Mouse (Mus musculus) G1E (cell line): ENCODE data around the gene Egln2.

Source experiments
- CTCF ChIP-seq: IDR thresholded peaks from 2 replicates; pipeline ENCODE4 v1.5.1; 2012; ENCODE audit warnings: low read depth, low read length, inconsistent platforms, mixed read lengths
- GATA1 ChIP-seq: IDR thresholded peaks from 2 replicates; pipeline ENCODE4 v1.6.1; 2012; ENCODE audit warnings: borderline replicate concordance, low read length, inconsistent platforms, mixed read lengths
- POLR2AphosphoS5 ChIP-seq: IDR thresholded peaks from 2 replicates; pipeline ENCODE4 v1.6.1; 2012; ENCODE audit warnings: low read depth, low read length, inconsistent platforms; ENCODE audit not compliant: insufficient replicate concordance
- TAL1 ChIP-seq: conservative IDR thresholded peaks from 2 replicates; pipeline ENCODE4 v1.6.1; 2012; ENCODE audit warnings: low read depth, low read length, inconsistent platforms, mixed read lengths

GRCm38 (mm10) chr7:27156005-27156404, 10.6 kb downstream of the Egln2 start:
- no peak for TF ChIP-seq CTCF
- no peak for TF ChIP-seq GATA1
- TF ChIP-seq POLR2AphosphoS5, result no peak
- TF ChIP-seq TAL1, result no peak
